Mouse (Mus musculus): ENCODE measurements around the gene Tcp10c. TPM values are rescaled to one million over a fixed set of nuclear protein-coding genes. Genes with fewer than 3 reads are reported as not detected.
"Not testable (repeated sequence)": the region's sequence is repeated elsewhere in the genome, so short reads cannot be mapped to it uniquely, and the experiment has no call there.

Gene Tcp10c
- not detected in 2 replicates for polyA plus RNA-seq (2012; ENCODE audit: insufficient read depth, insufficient read length, missing spikeins)

GRCm38 (mm10) chr17:13354521-13354920, at the start of gene Tcp10c:
Gene Tcp10c, plus strand, starts transcription at chr17:13354572.
- not testable (repeated sequence) for H3K4me1 ChIP-seq (ENCODE audit: control insufficient read depth, insufficient read depth, low read length); H3K27ac ChIP-seq (ENCODE audit: insufficient read depth, low read depth, low read length); H3K4me3 ChIP-seq (ENCODE audit: insufficient read depth, low read length)

- not testable (repeated sequence) for H3K4me3 ChIP-seq (ENCODE audit: insufficient read depth, low read length); H3K27ac ChIP-seq (ENCODE audit: insufficient read depth, low read depth, low read length); H3K4me1 ChIP-seq (ENCODE audit: control insufficient read depth, insufficient read depth, low read length)
These were observed 46.5 kb upstream of the Tcp10c start for GRCm38 (mm10) chr17:13307852-13308251.

- not testable (repeated sequence) for H3K27ac ChIP-seq (ENCODE audit: insufficient read depth, low read depth, low read length); H3K4me3 ChIP-seq (ENCODE audit: insufficient read depth, low read length); H3K4me1 ChIP-seq (ENCODE audit: control insufficient read depth, insufficient read depth, low read length)
These were observed 46.0 kb upstream of the Tcp10c start for GRCm38 (mm10) chr17:13308344-13308743.

GRCm38 (mm10) chr17:13308746-13309145, 45.6 kb upstream of the Tcp10c start:
- H3K4me3 ChIP-seq (ENCODE audit: insufficient read depth, low read length); H3K4me1 ChIP-seq (ENCODE audit: control insufficient read depth, insufficient read depth, low read length): not testable (repeated sequence)

GRCm38 (mm10) chr17:13309182-13309631, 45.2 kb upstream of the Tcp10c start:
- not testable (repeated sequence) for H3K4me1 ChIP-seq (ENCODE audit: control insufficient read depth, insufficient read depth, low read length); H3K27ac ChIP-seq (ENCODE audit: insufficient read depth, low read depth, low read length); H3K4me3 ChIP-seq (ENCODE audit: insufficient read depth, low read length)

More at GRCm38 (mm10) chr17:13308746-13309145, 45.6 kb upstream of the Tcp10c start:
- H3K27ac ChIP-seq (ENCODE audit: insufficient read depth, low read depth, low read length) = not testable (repeated sequence)

DNA sequence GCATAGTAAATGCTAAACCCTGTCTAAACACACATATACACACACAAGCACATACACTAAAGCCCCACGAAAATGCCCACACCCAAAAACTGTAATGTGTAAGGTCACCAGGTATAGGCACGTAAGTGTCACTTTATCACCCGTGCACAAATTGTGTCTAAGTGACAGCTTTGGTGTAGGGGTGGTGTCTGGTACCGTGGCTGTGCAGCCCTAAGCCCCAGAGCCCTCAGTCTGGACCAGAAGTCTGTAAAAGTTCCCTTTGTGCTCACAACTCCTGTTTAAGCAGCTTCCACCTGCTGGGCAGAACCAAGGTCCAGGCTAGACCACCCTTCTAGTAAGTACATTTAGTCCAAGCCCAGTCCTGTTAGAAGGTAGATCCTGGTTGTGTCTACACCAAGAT, 24.4 kb upstream of the Tcp10c start:
- H3K4me3 ChIP-seq (ENCODE audit: insufficient read depth, low read length); H3K4me1 ChIP-seq (ENCODE audit: control insufficient read depth, insufficient read depth, low read length); H3K27ac ChIP-seq (ENCODE audit: insufficient read depth, low read depth, low read length): not testable (repeated sequence)

GRCm38 (mm10) chr17:13331179-13331578, 23.2 kb upstream of the Tcp10c start:
- not testable (repeated sequence) for H3K4me1 ChIP-seq (ENCODE audit: control insufficient read depth, insufficient read depth, low read length); H3K27ac ChIP-seq (ENCODE audit: insufficient read depth, low read depth, low read length); H3K4me3 ChIP-seq (ENCODE audit: insufficient read depth, low read length)

- not testable (repeated sequence) for H3K4me3 ChIP-seq (ENCODE audit: insufficient read depth, low read length); H3K4me1 ChIP-seq (ENCODE audit: control insufficient read depth, insufficient read depth, low read length); H3K27ac ChIP-seq (ENCODE audit: insufficient read depth, low read depth, low read length)
These were observed 21.9 kb upstream of the Tcp10c start for GRCm38 (mm10) chr17:13332496-13332895.

DNA sequence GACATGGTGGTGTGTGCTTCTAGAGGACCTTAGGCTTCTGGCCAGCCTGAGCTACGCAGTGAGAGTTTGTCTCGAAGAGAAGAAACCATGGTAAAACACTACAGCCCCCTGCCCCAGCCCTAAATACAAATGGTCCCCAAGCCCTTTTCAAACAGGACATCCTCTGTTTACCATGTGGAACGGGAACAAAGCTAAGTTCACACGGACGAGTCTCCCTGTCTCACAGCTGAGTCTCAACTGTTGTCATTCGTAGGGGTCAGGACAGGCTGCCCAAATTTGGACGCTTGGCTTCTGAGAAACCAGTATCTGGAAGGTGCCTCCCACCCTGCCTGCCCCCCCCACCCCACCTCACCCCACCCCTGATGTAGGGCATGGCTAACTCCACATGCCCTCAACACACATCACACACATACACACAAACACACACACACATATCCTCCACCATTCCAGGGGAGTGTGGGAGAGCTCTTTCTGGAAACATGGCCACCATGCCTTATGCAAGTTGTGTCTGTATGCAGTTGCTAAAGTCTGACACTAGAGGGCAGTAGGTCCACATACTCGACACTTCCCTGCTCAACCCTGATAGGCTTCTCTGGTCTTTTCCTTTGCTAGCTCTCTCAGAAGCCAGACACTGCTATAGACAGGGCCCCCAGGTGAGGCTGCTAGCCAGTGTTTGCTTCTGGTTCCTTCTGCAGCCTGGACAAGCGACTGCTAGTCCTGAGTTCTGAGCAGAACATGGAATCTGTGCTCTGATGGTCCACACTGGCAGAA, 17.2 kb upstream of the Tcp10c start:
- not testable (repeated sequence) for H3K4me3 ChIP-seq (ENCODE audit: insufficient read depth, low read length); H3K27ac ChIP-seq (ENCODE audit: insufficient read depth, low read depth, low read length); H3K4me1 ChIP-seq (ENCODE audit: control insufficient read depth, insufficient read depth, low read length)

DNA sequence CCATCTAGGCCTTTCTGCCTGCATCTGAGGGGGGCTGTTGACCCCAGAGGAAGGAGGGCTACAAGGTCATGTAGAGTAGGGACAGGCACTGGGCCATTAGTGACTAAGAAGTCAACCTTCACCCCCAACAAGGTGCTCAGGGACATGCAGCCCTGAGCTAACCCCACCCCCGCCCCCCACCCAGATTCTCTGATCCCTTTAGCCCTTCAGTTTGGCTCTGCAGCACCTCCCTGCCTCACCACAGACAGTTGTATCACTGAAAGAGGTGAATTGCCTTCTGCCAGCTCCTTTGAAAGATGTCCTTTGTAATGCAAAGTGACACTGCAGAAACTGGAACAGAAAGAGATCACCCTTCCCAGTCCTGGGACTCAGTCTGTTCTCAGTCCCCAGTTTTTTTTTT, 16.4 kb upstream of the Tcp10c start:
- H3K4me3 ChIP-seq (ENCODE audit: insufficient read depth, low read length); H3K4me1 ChIP-seq (ENCODE audit: control insufficient read depth, insufficient read depth, low read length); H3K27ac ChIP-seq (ENCODE audit: insufficient read depth, low read depth, low read length): not testable (repeated sequence)

DNA sequence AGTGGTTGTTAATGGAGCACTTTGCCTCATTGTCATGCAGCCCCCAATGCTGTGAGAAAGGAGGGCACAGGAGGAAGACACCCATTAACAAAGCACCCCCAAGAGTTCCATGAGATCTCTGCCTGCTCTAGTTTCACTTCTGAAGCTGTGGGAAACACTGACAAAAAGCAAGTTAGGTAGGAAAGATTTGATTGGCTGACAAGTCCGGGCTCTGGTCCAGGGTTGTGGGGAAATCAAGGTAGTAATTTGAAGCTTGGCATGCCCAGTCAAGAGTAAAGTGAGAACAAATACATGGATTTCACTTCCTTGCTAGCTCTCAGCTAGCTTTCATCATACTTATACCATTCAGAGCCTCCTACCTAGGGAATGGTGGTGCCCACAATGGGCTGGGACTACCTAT, 14.3 kb upstream of the Tcp10c start:
- H3K4me1 ChIP-seq (ENCODE audit: control insufficient read depth, insufficient read depth, low read length); H3K27ac ChIP-seq (ENCODE audit: insufficient read depth, low read depth, low read length); H3K4me3 ChIP-seq (ENCODE audit: insufficient read depth, low read length): not testable (repeated sequence)

DNA sequence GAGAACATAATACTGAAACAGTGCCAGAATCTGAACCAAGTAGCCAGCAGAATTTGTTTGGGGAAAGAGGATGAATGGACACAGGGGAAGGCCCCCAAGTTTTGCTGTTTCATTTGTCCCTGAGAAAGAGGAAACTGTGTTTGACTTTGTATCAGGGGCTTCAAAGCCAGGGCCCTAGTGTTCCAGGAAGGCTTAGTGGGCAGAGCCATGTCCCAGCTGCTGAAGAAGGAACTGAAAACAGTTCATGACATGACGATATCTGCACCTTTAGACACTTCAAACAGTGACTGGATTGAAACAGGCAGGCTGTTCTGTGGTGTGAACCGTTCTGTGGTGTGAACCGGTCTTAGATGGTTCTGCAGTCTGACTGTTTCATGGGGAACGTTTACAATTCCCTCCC, 8.4 kb upstream of the Tcp10c start:
- H3K27ac ChIP-seq (ENCODE audit: insufficient read depth, low read depth, low read length); H3K4me3 ChIP-seq (ENCODE audit: insufficient read depth, low read length); H3K4me1 ChIP-seq (ENCODE audit: control insufficient read depth, insufficient read depth, low read length): not testable (repeated sequence)

DNA sequence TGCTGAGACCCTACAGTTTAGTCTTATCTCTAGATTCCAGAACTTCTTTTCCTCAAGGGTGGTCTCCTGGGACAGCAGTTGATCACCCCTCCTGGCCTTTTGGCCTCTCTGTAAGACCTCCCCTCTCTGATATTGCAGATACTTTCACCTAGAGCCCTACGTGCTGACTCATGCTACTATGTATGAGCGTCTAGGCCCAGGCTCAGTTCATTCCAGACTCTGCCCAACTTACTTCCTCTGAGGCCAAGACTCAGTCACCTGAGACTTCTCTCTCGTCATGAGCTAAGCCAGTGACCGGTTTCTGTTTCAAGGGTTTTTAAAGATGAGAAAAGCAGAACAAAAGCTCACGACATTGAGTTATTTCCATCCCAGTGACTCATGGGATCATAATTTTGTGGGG, 4.8 kb upstream of the Tcp10c start:
- H3K4me1 ChIP-seq (ENCODE audit: control insufficient read depth, insufficient read depth, low read length); H3K4me3 ChIP-seq (ENCODE audit: insufficient read depth, low read length); H3K27ac ChIP-seq (ENCODE audit: insufficient read depth, low read depth, low read length): not testable (repeated sequence)

GRCm38 (mm10) chr17:13353249-13353648, 1.1 kb upstream of the Tcp10c start:
- not testable (repeated sequence) for H3K27ac ChIP-seq (ENCODE audit: insufficient read depth, low read depth, low read length); H3K4me1 ChIP-seq (ENCODE audit: control insufficient read depth, insufficient read depth, low read length); H3K4me3 ChIP-seq (ENCODE audit: insufficient read depth, low read length)

DNA sequence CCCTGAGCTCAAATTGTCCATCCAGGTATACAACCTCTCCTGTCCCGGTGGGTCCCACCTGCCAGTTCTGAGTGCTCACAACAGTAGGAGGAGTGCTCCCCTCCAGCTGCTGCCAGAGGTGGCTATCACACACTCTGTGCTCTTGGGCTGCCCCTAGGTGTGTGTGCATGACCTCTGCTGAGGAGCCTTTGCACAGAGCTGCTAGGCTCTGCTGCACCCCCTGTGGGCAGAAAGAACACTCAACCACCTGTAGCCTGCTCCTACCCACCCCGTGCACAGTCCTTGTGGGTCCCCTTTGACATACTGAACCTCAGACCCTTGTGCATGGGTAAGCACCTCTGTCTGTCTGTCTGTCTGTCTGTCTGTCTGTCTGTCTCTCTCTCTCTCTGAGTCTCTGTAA, 8.1 kb downstream of the Tcp10c start:
- H3K27ac ChIP-seq (ENCODE audit: insufficient read depth, low read depth, low read length); H3K4me1 ChIP-seq (ENCODE audit: control insufficient read depth, insufficient read depth, low read length); H3K4me3 ChIP-seq (ENCODE audit: insufficient read depth, low read length): not testable (repeated sequence)

- not testable (repeated sequence) for H3K4me1 ChIP-seq (ENCODE audit: control insufficient read depth, insufficient read depth, low read length); H3K4me3 ChIP-seq (ENCODE audit: insufficient read depth, low read length); H3K27ac ChIP-seq (ENCODE audit: insufficient read depth, low read depth, low read length)
These were observed 9.4 kb downstream of the Tcp10c start for GRCm38 (mm10) chr17:13363773-13364172.

All from bone marrow macrophage, adult 2 months (primary cell).